Mouse (Mus musculus) kidney, adult 18-20 months (tissue): Measurements from ENCODE around the gene Iqcg.

Experiments used
- DNase-seq: peaks from one replicate; pipeline ENCODE4 v3.0.0; 2021

The Iqcg gene

GRCm38 (mm10) chr16:32972535-32972934 lies 83.5 kb downstream of the Iqcg start:
- DNase-seq = no peak
